Mouse (Mus musculus): ENCODE measurements around the gene Kcnn4. TPM values are rescaled to one million over a fixed set of nuclear protein-coding genes. Genes with fewer than 3 reads are reported as not detected.
A peak's percentile ranks its signal among the peaks of the same experiment; 100 is the strongest.

Gene Kcnn4
- polyA plus RNA-seq, 1 experiment = 0.59 TPM

DNA sequence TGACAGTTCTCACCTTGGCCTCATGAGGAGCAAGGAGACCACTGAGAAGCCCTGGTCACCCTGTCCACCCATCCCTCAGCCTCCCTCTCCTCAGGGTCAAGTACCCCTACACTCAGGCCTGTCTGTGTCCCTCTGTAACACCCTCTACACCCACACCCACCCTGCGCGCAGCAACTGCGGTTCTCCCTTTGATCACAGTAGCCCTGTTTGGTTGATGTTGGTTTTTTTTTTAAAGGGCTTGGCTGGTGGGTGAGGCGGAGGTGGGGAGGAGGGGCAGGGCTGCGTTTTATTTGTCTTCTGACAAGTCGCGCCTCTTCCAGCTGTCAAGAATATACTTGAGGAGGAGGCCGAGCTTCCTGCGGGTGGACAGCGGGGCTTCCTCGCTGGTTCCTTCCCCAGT lies 61.6 kb downstream of the Kcnn4 start:
- no peak overlapping the region for H3K4me3 ChIP-seq (replicated peaks; ENCODE audit: insufficient read depth, low read depth, low read length)
- no peaks in the 10 kb centered on the region for H3K27me3 ChIP-seq (ENCODE audit: control insufficient read depth, insufficient read depth, low read length)
- no peak for DNase-seq
- H3K27ac ChIP-seq (ENCODE audit: insufficient read depth, low read length) = peak overlapping the region; percentile 9; the same call in 1 of the 2 replicates
- peaks cover 61% of the 10 kb centered on the region for H3K4me1 ChIP-seq (ENCODE audit: control insufficient read depth, insufficient read depth, low read length)
- 81% methylated on average over 11 of the region's 11 CpGs for WGBS
- no peak for TF ChIP-seq CTCF (IDR thresholded peaks at IDR 0.05; ENCODE audit: borderline replicate concordance, insufficient read depth, low read depth, low read length)
- TF ChIP-seq POLR2A (IDR thresholded peaks at IDR 0.05; ENCODE audit: borderline replicate concordance, insufficient read depth, low read length) = no peak

- H3K27me3 ChIP-seq (ENCODE audit: control insufficient read depth, insufficient read depth, low read length) = no peaks in the 10 kb centered on the region
- H3K4me3 ChIP-seq (replicated peaks; ENCODE audit: insufficient read depth, low read depth, low read length) = no peak overlapping the region
- WGBS = 84% methylated on average over 5 of the region's 5 CpGs
- H3K27ac ChIP-seq (ENCODE audit: insufficient read depth, low read length) = no peak overlapping the region
- TF ChIP-seq POLR2A (IDR thresholded peaks at IDR 0.05; ENCODE audit: borderline replicate concordance, insufficient read depth, low read length) (no peak), CTCF (IDR thresholded peaks at IDR 0.05; ENCODE audit: borderline replicate concordance, insufficient read depth, low read depth, low read length) (no peak)
- H3K4me1 ChIP-seq (ENCODE audit: control insufficient read depth, insufficient read depth, low read length) = peaks cover 60% of the 10 kb centered on the region
- DNase-seq = no peak
Measured at GRCm38 (mm10) chr7:24435305-24435704, 65.2 kb downstream of the Kcnn4 start.

Other genes starting within 250 kb of the Kcnn4 start
- 20.2 and 21.4 TPM in 2 replicates for gene Zfp235, start 236.1 kb upstream of the Kcnn4 start, polyA plus RNA-seq (2012; rRNA removed)
- gene Zfp114, start 195.2 kb upstream of the Kcnn4 start, polyA plus RNA-seq (2012; rRNA removed) = 2.2 and 3.0 TPM in 2 replicates
- gene Zfp111, start 158.8 kb upstream of the Kcnn4 start, polyA plus RNA-seq (2012; rRNA removed) = 5.3 and 5.5 TPM in 2 replicates
- 6.5 and 7.2 TPM in 2 replicates for gene Zfp109, start 132.7 kb upstream of the Kcnn4 start, polyA plus RNA-seq (2012; rRNA removed)
- 5.7 and 6.1 TPM in 2 replicates for gene Zfp108, start 115.5 kb upstream of the Kcnn4 start, polyA plus RNA-seq (2012; rRNA removed)
- gene Zfp93, start 99.8 kb upstream of the Kcnn4 start, polyA plus RNA-seq (2012; rRNA removed) = 8.8 and 9.2 TPM in 2 replicates
- gene Zfp61, start 69.0 kb upstream of the Kcnn4 start, polyA plus RNA-seq (2012; rRNA removed) = 33.0 and 36.4 TPM in 2 replicates
- gene Zfp94, start 53.6 kb upstream of the Kcnn4 start, polyA plus RNA-seq (2012; rRNA removed) = 18.2 and 18.3 TPM in 2 replicates
- 0.22 and 0.39 TPM in 2 replicates for gene Tescl, start 36.3 kb upstream of the Kcnn4 start, polyA plus RNA-seq (2012; rRNA removed)
- not detected in 2 replicates for gene Lypd5, start 21.1 kb upstream of the Kcnn4 start, polyA plus RNA-seq (2012; rRNA removed)
- 89.3 and 95.5 TPM in 2 replicates for gene Smg9, start 29.4 kb downstream of the Kcnn4 start, polyA plus RNA-seq (2012; rRNA removed)
- gene Irgc1, start 82.0 kb downstream of the Kcnn4 start, polyA plus RNA-seq (2012; rRNA removed) = not detected in 2 replicates
- gene Plaur, start 92.2 kb downstream of the Kcnn4 start, polyA plus RNA-seq (2012; rRNA removed) = 0.79 and 0.97 TPM in 2 replicates
- gene Cadm4, start 111.8 kb downstream of the Kcnn4 start, polyA plus RNA-seq (2012; rRNA removed) = 285 and 312 TPM in 2 replicates
- 68.5 and 68.6 TPM in 2 replicates for gene Zfp428, start 136.7 kb downstream of the Kcnn4 start, polyA plus RNA-seq (2012; rRNA removed)
- not detected in 2 replicates for gene AC161166.1, start 142.2 kb downstream of the Kcnn4 start, polyA plus RNA-seq (2012; rRNA removed)
- gene Irgq, start 160.4 kb downstream of the Kcnn4 start, polyA plus RNA-seq (2012; rRNA removed) = 37.0 and 38.3 TPM in 2 replicates
- gene Pinlyp, start 175.9 kb downstream of the Kcnn4 start, polyA plus RNA-seq (2012; rRNA removed) = not detected in 2 replicates
- 46.2 and 51.3 TPM in 2 replicates for gene Xrcc1, start 176.0 kb downstream of the Kcnn4 start, polyA plus RNA-seq (2012; rRNA removed)
- 25.7 and 28.0 TPM in 2 replicates for gene Ethe1, start 217.3 kb downstream of the Kcnn4 start, polyA plus RNA-seq (2012; rRNA removed)
- 1.4 TPM in 2 replicates for gene Zfp575, start 217.4 kb downstream of the Kcnn4 start, polyA plus RNA-seq (2012; rRNA removed)
- gene Phldb3, start 240.5 kb downstream of the Kcnn4 start, polyA plus RNA-seq (2012; rRNA removed) = 0.18 TPM in 1 of 2 replicates, not detected in the other

Data from cerebellum, adult 2 months (tissue).